Mouse (Mus musculus) midbrain, embryonic 11.5 days (tissue): ENCODE data around the gene Ifit1bl2. TPM values are rescaled to one million over a fixed set of nuclear protein-coding genes. Genes with fewer than 3 reads are reported as not detected.

ENCODE experiments used
- ATAC-seq: fragments of 200-750 bp; cut with Nextera tagmentation; 2 replicates; pipeline ENCODE4 v1.8.0; 2017; ENCODE audit warnings: moderate TSS enrichment, moderate library complexity; ENCODE audit not compliant: low FRiP score
- DNase-seq: peaks from one replicate; pipeline ENCODE4 v3.0.0; 2015; ENCODE audit warnings: low spot score; ENCODE audit errors: missing footprints
- H3K27ac ChIP-seq: fragments of 300-500 bp; sonication (generic); 2 replicates; pipeline ENCODE4 v1.5.1; 2014; ENCODE audit warnings: low read depth, low read length
- H3K27me3 ChIP-seq: fragments of 300-500 bp; sonication (generic); 2 replicates; pipeline ENCODE4 v1.6.1; 2014; ENCODE audit warnings: mild to moderate bottlenecking, low read length, moderate library complexity, mixed read lengths; ENCODE audit not compliant: control insufficient read depth, insufficient read depth
- H3K36me3 ChIP-seq: fragments of 300-500 bp; sonication (generic); 2 replicates; pipeline ENCODE4 v1.6.1; 2014; ENCODE audit warnings: mild to moderate bottlenecking, low read length, moderate library complexity, mixed read lengths; ENCODE audit not compliant: control insufficient read depth, insufficient read depth
- H3K4me1 ChIP-seq: fragments of 300-500 bp; sonication (generic); 2 replicates; pipeline ENCODE4 v1.6.1; 2014; ENCODE audit warnings: low read length; ENCODE audit not compliant: control insufficient read depth, insufficient read depth
- H3K4me2 ChIP-seq: fragments of 300-500 bp; sonication (generic); 2 replicates; pipeline ENCODE4 v1.6.1; 2014; ENCODE audit warnings: mild to moderate bottlenecking, moderate library complexity
- H3K4me3 ChIP-seq: fragments of 300-500 bp; sonication (generic); 2 replicates; pipeline ENCODE4 v1.5.1; 2014; ENCODE audit warnings: low read depth, low read length
- H3K9ac ChIP-seq: fragments of 300-500 bp; sonication (generic); 2 replicates; pipeline ENCODE4 v1.6.1; 2014; ENCODE audit warnings: low read length
- H3K9me3 ChIP-seq: fragments of 300-500 bp; sonication (generic); 2 replicates; pipeline ENCODE4 v1.6.1; 2016; ENCODE audit warnings: low read length; ENCODE audit not compliant: control insufficient read depth
- WGBS: fragments of 180-500 bp; shearing (Covaris S2); extraction: QIAGEN DNeasy Blood & Tissue Kit; methylation state at CpG from one replicate; pipeline ENCODE4 v1.1.7; 2014; 5-methylcytosine and 5-hydroxymethylcytosine counted together
- polyA plus RNA-seq: library from polyadenylated mRNA; unstranded; fragments of >200 nt; fragmentation: Nextera tagmentation; extraction: Ambion mirVana; gene quantifications from 2 replicates; pipeline ENCODE4 v1.2.1, GENCODE M21; 2014

The Ifit1bl2 gene
- polyA plus RNA-seq, 1 experiment from 2014 or later = 0.25 TPM

DNA sequence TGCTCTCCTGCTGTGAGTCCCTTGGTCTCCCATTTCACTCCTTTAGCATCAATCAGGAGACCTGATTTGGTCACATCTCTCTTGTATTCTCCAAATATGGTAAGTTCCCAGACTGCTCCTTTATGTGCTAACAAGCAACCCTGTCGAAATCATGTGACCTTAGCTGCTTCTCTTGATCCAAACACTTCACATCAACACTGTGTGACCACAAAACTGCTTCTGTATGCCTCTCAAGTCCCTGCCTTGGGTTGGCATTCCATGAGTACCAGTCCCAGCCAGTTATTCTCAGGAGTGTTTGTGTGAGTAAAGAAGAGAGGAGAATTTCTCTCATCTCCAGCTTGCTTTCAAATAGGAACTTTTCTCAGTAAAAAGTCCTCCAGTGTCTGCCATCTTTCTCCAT, 63.4 kb downstream of the Ifit1bl2 start:
- Histone ChIP-seq H3K27me3 (no peaks in the 10 kb centered on the region), H3K27ac (no peak overlapping the region), H3K4me2 (no peak overlapping the region), H3K9me3 (no peaks in the 10 kb centered on the region), H3K9ac (no peak overlapping the region), H3K4me3 (no peak overlapping the region), H3K4me1 (no peaks in the 10 kb centered on the region), H3K36me3 (no peaks in the 10 kb centered on the region)
- WGBS = 69% methylated on average over 1 of the region's 1 CpGs
- no peak for DNase-seq
- ATAC-seq = no peak

DNA sequence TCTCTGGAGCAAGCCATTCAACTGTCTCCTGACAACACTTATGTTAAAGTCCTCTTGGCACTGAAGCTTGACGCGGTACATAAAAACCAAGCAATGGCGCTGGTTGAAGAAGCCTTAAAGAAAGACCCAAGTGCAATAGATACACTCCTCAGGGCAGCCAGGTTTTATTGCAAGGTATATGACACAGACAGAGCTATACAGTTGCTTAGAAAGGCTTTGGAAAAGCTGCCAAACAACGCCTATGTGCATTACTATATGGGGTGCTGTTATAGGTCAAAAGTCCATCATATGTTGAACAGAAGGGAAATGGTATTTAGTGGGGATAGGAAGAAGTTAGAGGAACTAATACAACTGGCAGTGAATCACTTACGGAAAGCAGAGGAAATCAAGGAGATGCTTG, 66.9 kb downstream of the Ifit1bl2 start:
- Histone ChIP-seq H3K9ac (no peak overlapping the region), H3K4me1 (no peaks in the 10 kb centered on the region), H3K36me3 (no peaks in the 10 kb centered on the region), H3K27ac (no peak overlapping the region), H3K4me2 (no peak overlapping the region), H3K9me3 (no peaks in the 10 kb centered on the region), H3K4me3 (no peak overlapping the region), H3K27me3 (no peaks in the 10 kb centered on the region)
- DNase-seq = no peak
- ATAC-seq = no peak
- WGBS = 90% methylated on average over 5 of the region's 5 CpGs

DNA sequence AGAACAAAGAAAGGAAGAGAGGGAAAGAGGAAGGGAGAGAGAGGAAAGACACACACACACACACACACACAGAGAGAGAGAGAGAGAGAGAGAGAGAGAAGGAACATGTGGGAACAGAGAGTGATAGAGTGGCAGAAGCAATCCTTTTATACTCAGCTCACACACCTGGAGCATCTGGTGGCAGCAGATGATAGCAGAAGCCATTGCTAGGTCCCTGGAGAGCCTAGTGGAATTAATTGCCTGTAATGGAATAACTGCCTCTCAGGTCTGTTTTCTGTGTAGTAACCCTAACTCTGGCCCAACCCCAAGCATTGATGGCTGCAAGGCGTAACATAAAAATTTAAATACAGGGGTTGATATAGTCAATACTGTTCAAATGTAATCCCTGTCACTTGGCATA, 69.5 kb downstream of the Ifit1bl2 start:
- no peak for ATAC-seq
- no peak overlapping the region for H3K9ac ChIP-seq
- H3K36me3 ChIP-seq = no peaks in the 10 kb centered on the region
- H3K9me3 ChIP-seq = no peaks in the 10 kb centered on the region
- no peak overlapping the region for H3K4me3 ChIP-seq
- no peak for DNase-seq
- H3K4me2 ChIP-seq = no peak overlapping the region
- H3K27ac ChIP-seq = no peak overlapping the region
- 79% methylated on average over 1 of the region's 1 CpGs for WGBS
- H3K4me1 ChIP-seq = no peaks in the 10 kb centered on the region
- H3K27me3 ChIP-seq = no peaks in the 10 kb centered on the region

DNA sequence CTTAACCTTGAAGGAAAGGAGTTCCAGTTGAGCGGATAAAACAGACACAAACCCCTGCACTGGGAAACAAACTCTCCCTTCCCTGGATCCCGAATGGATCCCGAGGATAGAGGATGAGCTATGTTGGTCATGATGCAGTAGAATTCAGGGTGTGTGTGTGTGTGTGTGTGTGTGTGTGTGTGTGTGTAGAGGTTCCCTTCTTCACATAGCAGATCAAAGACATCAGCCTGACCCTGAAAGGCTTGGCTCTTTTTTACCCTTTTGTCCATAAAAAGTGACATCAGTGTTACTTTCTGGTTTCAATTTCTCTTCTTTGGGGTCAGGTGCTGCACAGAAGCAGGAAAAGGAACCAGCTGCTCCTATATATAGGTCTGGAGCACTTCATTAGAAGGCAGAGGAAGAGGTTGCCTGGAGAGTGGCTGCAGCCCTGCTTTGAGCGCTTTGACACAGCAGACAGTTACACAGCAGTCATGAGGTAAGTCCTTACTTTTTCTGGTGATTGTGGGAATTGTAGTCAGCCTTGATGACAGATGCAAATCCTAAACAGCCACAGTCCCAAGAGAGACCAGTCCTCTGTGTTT, 70.6 kb downstream of the Ifit1bl2 start:
- Histone ChIP-seq H3K9me3 (no peaks in the 10 kb centered on the region), H3K4me3 (no peak overlapping the region), H3K27me3 (no peaks in the 10 kb centered on the region), H3K4me2 (no peak overlapping the region), H3K36me3 (no peaks in the 10 kb centered on the region), H3K27ac (no peak overlapping the region), H3K4me1 (no peaks in the 10 kb centered on the region), H3K9ac (no peak overlapping the region)
- no peak for DNase-seq
- ATAC-seq = no peak
- WGBS = 60% methylated on average over 4 of the region's 4 CpGs

DNA sequence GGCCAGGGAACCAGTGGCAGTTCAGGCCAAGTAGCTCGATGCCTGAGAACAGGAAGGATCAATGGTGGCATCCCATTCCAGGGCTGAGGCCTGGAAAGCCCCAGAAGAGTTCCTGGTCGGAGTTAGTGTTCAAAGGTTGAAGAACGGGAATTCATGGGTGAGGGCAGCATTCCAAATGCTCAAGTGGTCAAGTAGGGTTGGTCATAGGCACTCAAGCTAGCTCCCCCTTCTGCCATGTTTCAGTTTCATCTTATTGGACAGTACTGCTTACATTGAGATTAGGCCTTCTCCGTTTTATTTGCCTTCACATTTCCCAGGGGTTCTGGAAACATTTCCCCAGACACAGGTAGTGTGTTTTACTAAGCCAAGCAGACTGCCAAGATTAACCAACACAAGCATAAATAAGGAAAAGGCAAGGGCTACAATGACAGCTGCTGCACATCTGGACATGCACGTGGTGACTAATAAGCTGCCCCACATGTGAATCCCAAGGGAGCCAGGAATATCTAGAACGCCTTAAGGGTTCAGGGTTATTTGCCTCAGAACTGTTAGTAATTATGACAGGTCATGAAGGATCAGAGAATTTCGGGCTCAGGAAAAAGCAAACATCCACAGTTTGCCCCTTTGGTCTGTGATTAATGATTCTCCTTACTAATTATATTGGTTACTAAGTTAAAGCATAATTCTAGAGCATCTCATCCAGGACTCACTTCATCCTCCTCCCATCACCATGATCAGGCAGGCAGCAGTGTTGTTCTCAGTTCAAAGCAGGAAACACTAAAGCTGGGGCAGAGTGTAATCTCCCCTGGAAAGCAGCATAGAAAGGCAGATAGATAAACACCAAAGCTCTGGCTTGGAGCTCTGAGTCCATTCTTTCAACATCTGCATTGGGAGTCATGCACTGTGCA, 71.3 kb downstream of the Ifit1bl2 start:
- H3K27ac ChIP-seq = no peak overlapping the region
- H3K4me2 ChIP-seq = no peak overlapping the region
- H3K36me3 ChIP-seq = no peaks in the 10 kb centered on the region
- ATAC-seq (no peak), DNase-seq (no peak)
- no peaks in the 10 kb centered on the region for H3K9me3 ChIP-seq
- no peaks in the 10 kb centered on the region for H3K4me1 ChIP-seq
- WGBS = 78% methylated on average over 7 of the region's 7 CpGs
- no peaks in the 10 kb centered on the region for H3K27me3 ChIP-seq
- H3K4me3 ChIP-seq = no peak overlapping the region
- no peak overlapping the region for H3K9ac ChIP-seq

Other genes starting within 250 kb of the Ifit1bl2 start
- 0.61 and 0.66 TPM in 2 replicates for gene Ch25h, start 165.6 kb downstream of the Ifit1bl2 start, polyA plus RNA-seq
- gene Lipa, start 113.3 kb downstream of the Ifit1bl2 start, polyA plus RNA-seq = 28.7 and 31.4 TPM in 2 replicates
- gene Ifit2, start 90.0 kb downstream of the Ifit1bl2 start, polyA plus RNA-seq = 4.7 and 5.0 TPM in 2 replicates
- 0.50 and 0.78 TPM in 2 replicates for gene Ifit3, start 57.2 kb downstream of the Ifit1bl2 start, polyA plus RNA-seq
- gene Ifit1bl1, start 38.8 kb downstream of the Ifit1bl2 start, polyA plus RNA-seq = 0.22 and 0.33 TPM in 2 replicates
- gene Ifit3b, start 32.8 kb downstream of the Ifit1bl2 start, polyA plus RNA-seq = 0.10 TPM in 1 of 2 replicates, not detected in the other
- 0.36 TPM in 1 of 2 replicates, not detected in the other for gene Ifit1, start 128 bp upstream of the Ifit1bl2 start, polyA plus RNA-seq
- 2.7 and 3.0 TPM in 2 replicates for gene Slc16a12, start 106.5 kb upstream of the Ifit1bl2 start, polyA plus RNA-seq
- gene Pank1, start 238.7 kb upstream of the Ifit1bl2 start, polyA plus RNA-seq = 10.4 and 10.5 TPM in 2 replicates